Comparison of ENCODE assay signal across 8 mouse cellular contexts in genomic region chr19:15868865-15869698, GRCm38 (mm10).
DNase-seq lines count a peak whose midpoint lies in the region; ATAC-seq and TF ChIP-seq lines count a peak whose summit lies in the region.

No protein-coding gene starts in this region.

- H3K9me3 ChIP-seq in heart, embryonic 11.5 days (replicated peaks; ENCODE audit: control insufficient read depth, low read length) = no peaks in the 10 kb centered on the region
- no peaks in the 10 kb centered on the region for H3K9me3 ChIP-seq in G1E (replicated peaks)
- H3K9me3 ChIP-seq in forebrain, embryonic 10.5 days = no peaks in the 10 kb centered on the region
- no peaks in the 10 kb centered on the region for H3K9me3 ChIP-seq in midbrain, embryonic 14.5 days (ENCODE audit: control insufficient read depth, low read length)

- H3K4me1 ChIP-seq in heart, embryonic 11.5 days (ENCODE audit: control insufficient read depth, insufficient read depth, low read length) = no peaks in the 10 kb centered on the region
- peaks cover 30% of the 10 kb centered on the region for H3K4me1 ChIP-seq in G1E (ENCODE audit: insufficient read depth, low read depth, low read length)
- H3K4me1 ChIP-seq in forebrain, embryonic 10.5 days = peaks cover 30% of the 10 kb centered on the region
- peaks cover 7% of the 10 kb centered on the region for H3K4me1 ChIP-seq in midbrain, embryonic 14.5 days (ENCODE audit: control insufficient read depth, insufficient read depth, low read length)

- DNase-seq in heart, postnatal 10 days = peak; percentile 11 to 25
- no peak for DNase-seq in G1E (ENCODE audit: low spot score)
- DNase-seq in forebrain, embryonic 10.5 days (ENCODE audit: extremely low spot score, low spot score) = peak; percentile 44
- DNase-seq in layer of hippocampus, postnatal 10 days (ENCODE audit: low spot score in 2 of 2) = peak; percentile 27 to 52
- DNase-seq in midbrain, embryonic 14.5 days = peak; percentile 86
- DNase-seq in ovary, postnatal 10 days (ENCODE audit: low spot score) = no peak
- DNase-seq in adrenal gland, adult (ENCODE audit: inconsistent age in 2 of 2, low spot score in 1 of 2) = no peak

- no peak overlapping the region for H3K4me2 ChIP-seq in heart, embryonic 11.5 days
- no peak overlapping the region for H3K4me2 ChIP-seq in midbrain, embryonic 14.5 days (ENCODE audit: low read length)

- no peak overlapping the region for H3K4me3 ChIP-seq in heart, embryonic 11.5 days (ENCODE audit: low read depth, low read length)
- no peak overlapping the region for H3K4me3 ChIP-seq in G1E (ENCODE audit: low read depth, low read length)
- no peak overlapping the region for H3K4me3 ChIP-seq in forebrain, embryonic 10.5 days
- H3K4me3 ChIP-seq in midbrain, embryonic 14.5 days (replicated peaks; ENCODE audit: low read depth, low read length) = no peak overlapping the region

- no peaks in the 10 kb centered on the region for H3K36me3 ChIP-seq in heart, embryonic 11.5 days (ENCODE audit: control insufficient read depth, insufficient read depth, low read length)
- H3K36me3 ChIP-seq in G1E (replicated peaks) = no peaks in the 10 kb centered on the region
- H3K36me3 ChIP-seq in forebrain, embryonic 10.5 days (replicated peaks) = no peaks in the 10 kb centered on the region
- no peaks in the 10 kb centered on the region for H3K36me3 ChIP-seq in midbrain, embryonic 14.5 days (ENCODE audit: control insufficient read depth, insufficient read depth, low read length)

- intact Hi-C loops in heart, postnatal 10 days (cut with DNase I) = loop anchor here (5.0 to 10.0 kb wide), 2 partner anchors 67 to 1884 kb away; no protein-coding TSS in a partner anchor

- no peak overlapping the region for H3K27ac ChIP-seq in heart, embryonic 11.5 days (ENCODE audit: low read depth, low read length)
- H3K27ac ChIP-seq in forebrain, embryonic 10.5 days = 0 out of 2 replicates have a peak overlapping the region, but pooled peaks have one; percentile 40
- H3K27ac ChIP-seq in midbrain, embryonic 14.5 days (replicated peaks; ENCODE audit: low read depth, low read length) = no peak overlapping the region

- WGBS in heart, embryonic 11.5 days (ENCODE audit: insufficient replicate concordance) = 32% methylated on average over 7 of the region's 7 CpGs
- WGBS in forebrain, embryonic 10.5 days = 39% methylated on average over 7 of the region's 7 CpGs
- 19% methylated on average over 7 of the region's 7 CpGs for WGBS in midbrain, embryonic 14.5 days

- ATAC-seq in heart, embryonic 11.5 days (replicated peaks; ENCODE audit: insufficient number of reproducible peaks, low FRiP score, low TSS enrichment) = no peak
- ATAC-seq in G1E (ENCODE audit: extremely low read depth, insufficient number of reproducible peaks, low FRiP score, poor library complexity, severe bottlenecking) = peak; percentile 28; the same call in 1 of the 2 replicates
- peak; percentile 62; the same call in 1 of the 2 replicates for ATAC-seq in midbrain, embryonic 14.5 days (ENCODE audit: low FRiP score, low TSS enrichment)

- TF ChIP-seq CTCF in G1E (IDR thresholded peaks at IDR 0.05; ENCODE audit: low read depth, low read length) = no peak; the same call in 1 of the 2 replicates

- no peaks in the 10 kb centered on the region for H3K27me3 ChIP-seq in heart, embryonic 11.5 days (ENCODE audit: control insufficient read depth, insufficient read depth, low read length)
- no peaks in the 10 kb centered on the region; the same call in 1 of the 2 replicates for H3K27me3 ChIP-seq in G1E (ENCODE audit: insufficient read depth, low read length)
- H3K27me3 ChIP-seq in forebrain, embryonic 10.5 days (ENCODE audit: poor library complexity, severe bottlenecking) = peaks cover 29% of the 10 kb centered on the region
- H3K27me3 ChIP-seq in midbrain, embryonic 14.5 days (ENCODE audit: control insufficient read depth, insufficient read depth, low read length) = no peaks in the 10 kb centered on the region

- no peak overlapping the region for H3K9ac ChIP-seq in heart, embryonic 11.5 days (ENCODE audit: low read depth, low read length)
- H3K9ac ChIP-seq in midbrain, embryonic 14.5 days (replicated peaks; ENCODE audit: low read length) = no peak overlapping the region

Comparison
In these comparisons a context has a peak if more than half of its experiments do, and no peak if none do; other contexts are left out.
1. DNase-seq: peak in heart, postnatal 10 days (2 of 2), forebrain, embryonic 10.5 days (single experiment), layer of hippocampus, postnatal 10 days (2 of 2) and midbrain, embryonic 14.5 days (single experiment); none in G1E (single experiment), ovary, postnatal 10 days (single experiment) and adrenal gland, adult (0 of 2).